Mouse (Mus musculus) heart, embryonic 15.5 days (tissue): Measurements from ENCODE around the gene Psme3. TPM values are rescaled to one million over a fixed set of nuclear protein-coding genes. Genes with fewer than 3 reads are reported as not detected.
"Not testable (repeated sequence)": the region's sequence is repeated elsewhere in the genome, so short reads cannot be mapped to it uniquely, and the experiment has no call there.

Experiments
- ATAC-seq: fragments of 200-750 bp; cut with Nextera tagmentation; replicated peaks from 2 replicates; pipeline ENCODE4 v1.8.0; 2017; ENCODE audit warnings: low read depth, moderate TSS enrichment; ENCODE audit not compliant: insufficient number of reproducible peaks, insufficient read depth, low FRiP score
- H3K27ac ChIP-seq: fragments of 300-500 bp; sonication (generic); 2 replicates; pipeline ENCODE4 v1.5.1; 2015; ENCODE audit warnings: mild to moderate bottlenecking, inconsistent platforms
- H3K27me3 ChIP-seq: fragments of 300-500 bp; sonication (generic); 2 replicates; pipeline ENCODE4 v1.6.1; 2015; ENCODE audit warnings: inconsistent platforms
- H3K36me3 ChIP-seq: fragments of 300-500 bp; sonication (generic); 2 replicates; pipeline ENCODE4 v1.6.1; 2015; ENCODE audit warnings: mild to moderate bottlenecking, inconsistent platforms
- H3K4me1 ChIP-seq: fragments of 300-500 bp; sonication (generic); replicated peaks from 2 replicates; pipeline ENCODE4 v1.6.1; 2015; ENCODE audit warnings: inconsistent platforms
- H3K4me2 ChIP-seq: fragments of 300-500 bp; sonication (generic); 2 replicates; pipeline ENCODE4 v1.6.1; 2015; ENCODE audit warnings: inconsistent platforms, mild to moderate bottlenecking, moderate library complexity
- H3K4me3 ChIP-seq: fragments of 300-500 bp; sonication (generic); 2 replicates; pipeline ENCODE4 v1.5.1; 2015; ENCODE audit warnings: mild to moderate bottlenecking, inconsistent platforms
- H3K9ac ChIP-seq: fragments of 300-500 bp; sonication (generic); 2 replicates; pipeline ENCODE4 v1.6.1; 2015; ENCODE audit warnings: mild to moderate bottlenecking, inconsistent platforms
- H3K9me3 ChIP-seq: fragments of 300-500 bp; sonication (generic); replicated peaks from 2 replicates; pipeline ENCODE4 v1.6.1; 2016; ENCODE audit warnings: inconsistent platforms
- WGBS: fragments of 180-500 bp; shearing (Covaris S2); methylation state at CpG from one replicate; pipeline ENCODE4 v1.1.7; 2015; ENCODE audit warnings: mixed read lengths; 5-methylcytosine and 5-hydroxymethylcytosine counted together
- polyA plus RNA-seq: library from polyadenylated mRNA; unstranded; fragments of >200 nt; fragmentation: Nextera tagmentation; extraction: Ambion mirVana; gene quantifications from 2 replicates; pipeline ENCODE4 v1.2.1, GENCODE M21; 2015

Psme3 gene
- polyA plus RNA-seq, 1 experiment from 2014 or later: 89.2 TPM

DNA sequence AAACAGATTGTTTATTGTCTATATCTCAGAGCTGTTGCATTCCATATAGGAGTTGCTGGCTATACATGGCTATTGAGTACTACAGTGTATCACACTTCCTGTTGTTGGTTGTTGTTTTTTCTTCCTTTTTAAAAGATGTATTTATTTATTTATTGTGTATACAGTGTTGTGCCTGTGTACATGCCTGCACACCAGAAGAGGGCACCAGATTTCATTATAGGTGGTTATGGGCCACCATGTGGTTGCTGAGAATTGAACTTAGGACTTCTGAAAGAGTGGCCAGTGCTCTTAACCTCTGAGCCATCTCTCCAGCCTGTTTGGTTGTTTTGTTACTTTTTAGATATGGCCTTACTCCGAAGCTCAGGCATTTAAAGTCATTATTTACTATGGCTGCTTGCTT is 1.4 kb upstream of the Psme3 start:
- Histone ChIP-seq H3K4me2 (no peak overlapping the region), H3K27ac (no peak overlapping the region), H3K27me3 (no peaks in the 10 kb centered on the region), H3K9ac (no peak overlapping the region), H3K4me3 (no peak overlapping the region), H3K36me3 (peaks cover 17% of the 10 kb centered on the region), H3K9me3 (no peaks in the 10 kb centered on the region), H3K4me1 (peaks cover 17% of the 10 kb centered on the region)
- no peak for ATAC-seq
- WGBS: 97% methylated on average over 1 of the region's 1 CpGs

DNA sequence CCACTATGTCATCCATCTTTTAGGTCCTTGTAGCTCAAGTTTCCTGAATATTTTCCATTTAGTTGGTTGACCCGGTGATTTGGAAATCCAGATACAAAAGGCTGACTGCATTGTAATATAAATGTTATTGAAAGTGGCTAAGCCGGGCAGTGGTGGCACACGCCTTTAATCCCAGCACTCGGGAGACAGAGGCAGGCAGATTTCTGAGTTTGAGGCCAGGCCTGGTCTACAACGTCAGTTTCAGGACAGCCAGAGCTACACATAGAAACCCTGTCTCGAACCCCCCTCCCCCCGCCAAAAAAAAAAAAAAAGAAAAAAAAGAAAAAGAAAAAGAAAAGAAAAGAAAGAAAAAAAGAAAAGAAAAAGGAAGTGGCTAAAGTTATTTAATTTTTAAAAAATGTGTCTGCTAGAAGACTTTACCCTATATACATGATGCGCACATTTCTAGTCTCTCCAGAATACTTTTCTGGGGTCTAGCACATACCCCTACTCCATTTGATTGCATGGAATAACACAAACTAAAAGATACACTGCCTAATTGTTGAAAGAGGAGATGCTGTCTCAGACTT is 847 bp upstream of the Psme3 start:
- peak overlapping the region; percentile 92 for H3K9ac ChIP-seq
- H3K4me1 ChIP-seq: peaks cover 17% of the 10 kb centered on the region
- peak overlapping the region; percentile 86 for H3K4me3 ChIP-seq
- peak overlapping the region; percentile 78 for H3K27ac ChIP-seq
- ATAC-seq: no peak
- H3K4me2 ChIP-seq: peak overlapping the region; percentile 96
- peaks cover 23% of the 10 kb centered on the region for H3K36me3 ChIP-seq
- no peaks in the 10 kb centered on the region for H3K9me3 ChIP-seq
- H3K27me3 ChIP-seq: no peaks in the 10 kb centered on the region
- 82% methylated on average over 8 of the region's 8 CpGs for WGBS

- peak; percentile 56 for ATAC-seq
- 0% methylated on average over 17 of the region's 17 CpGs for WGBS
Measured at GRCm38 (mm10) chr11:101316501-101316917, 496 bp downstream of the Psme3 start.

GRCm38 (mm10) chr11:101323609-101324008 is 7.6 kb downstream of the Psme3 start:
- Histone ChIP-seq H3K9me3 (no peaks in the 10 kb centered on the region), H3K9ac (no peak overlapping the region), H3K4me1 (peaks cover 6% of the 10 kb centered on the region), H3K4me3 (no peak overlapping the region), H3K36me3 (peaks cover 62% of the 10 kb centered on the region), H3K27me3 (no peaks in the 10 kb centered on the region), H3K4me2 (no peak overlapping the region), H3K27ac (no peak overlapping the region)
- ATAC-seq: 0 out of 2 replicates have a peak, but pooled peaks have one; percentile 19
- 9% methylated on average over 4 of the region's 4 CpGs for WGBS

More at GRCm38 (mm10) chr11:101316501-101316917, 496 bp downstream of the Psme3 start:
- Histone ChIP-seq H3K9ac (peak overlapping the region; percentile 92), H3K27ac (peak overlapping the region; percentile 78), H3K4me3 (peak overlapping the region; percentile 86), H3K27me3 (no peaks in the 10 kb centered on the region), H3K9me3 (no peaks in the 10 kb centered on the region), H3K36me3 (peaks cover 37% of the 10 kb centered on the region), H3K4me1 (peaks cover 17% of the 10 kb centered on the region), H3K4me2 (peak overlapping the region; percentile 96)

DNA sequence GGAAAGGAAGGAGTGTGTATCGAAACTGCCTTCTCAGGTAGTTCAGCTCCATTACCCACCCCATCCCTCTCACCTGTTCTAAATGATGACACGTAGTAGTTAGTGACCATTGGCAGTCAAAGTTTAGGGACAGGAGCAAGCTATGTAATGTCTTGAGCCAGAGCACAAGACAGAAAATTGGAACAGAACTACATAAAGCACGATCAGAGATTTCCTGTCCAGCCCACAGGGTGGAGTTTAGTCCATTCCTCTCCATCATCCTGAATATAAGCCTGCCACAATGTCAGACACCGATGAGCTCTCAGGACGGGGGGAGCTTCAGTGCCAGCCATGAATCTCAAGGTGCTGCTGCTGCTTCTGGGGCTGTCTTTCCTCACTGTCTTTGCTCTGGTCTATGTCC is 8.8 kb downstream of the Psme3 start, which contains the start of gene Aoc2:
Gene Aoc2, plus strand, starts transcription at position 301 of the 400 bp plus-strand sequence.
- Histone ChIP-seq H3K4me2 (no peak within 1 kb of the TSS), H3K9me3 (no peaks in the 10 kb centered on the region), H3K36me3 (peaks cover 52% of the 10 kb centered on the region), H3K4me3 (no peak within 1 kb of the TSS), H3K4me1 (peaks cover 13% of the 10 kb centered on the region), H3K9ac (no peak within 1 kb of the TSS), H3K27ac (no peak within 1 kb of the TSS), H3K27me3 (no peaks in the 10 kb centered on the region)
- ATAC-seq: no peak
- WGBS: 80% methylated on average over 5 of the region's 5 CpGs

DNA sequence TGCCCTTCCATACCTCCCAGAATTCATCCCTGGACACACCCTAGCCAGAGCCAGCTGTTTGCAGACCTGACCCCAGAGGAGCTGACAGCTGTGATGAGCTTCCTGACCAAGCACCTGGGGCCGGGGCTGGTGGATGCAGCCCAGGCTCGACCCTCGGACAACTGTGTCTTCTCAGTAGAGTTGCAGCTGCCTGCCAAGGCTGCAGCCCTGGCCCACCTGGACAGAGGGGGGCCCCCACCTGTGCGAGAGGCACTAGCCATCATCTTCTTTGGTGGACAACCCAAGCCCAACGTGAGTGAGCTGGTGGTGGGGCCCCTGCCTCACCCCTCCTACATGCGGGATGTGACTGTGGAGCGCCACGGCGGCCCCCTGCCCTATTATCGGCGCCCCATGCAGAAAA is 9.2 kb downstream of the Psme3 start:
- not testable (repeated sequence) for H3K4me2 ChIP-seq, H3K9ac ChIP-seq, H3K4me3 ChIP-seq, ATAC-seq, H3K9me3 ChIP-seq, H3K27me3 ChIP-seq, H3K27ac ChIP-seq
- 86% methylated on average over 11 of the region's 11 CpGs for WGBS
- Histone ChIP-seq H3K36me3 (peaks cover 48% of the 10 kb centered on the region), H3K4me1 (peaks cover 13% of the 10 kb centered on the region)

GRCm38 (mm10) chr11:101326147-101326546 is 10.1 kb downstream of the Psme3 start:
- H3K4me2 ChIP-seq: no peak overlapping the region
- no peaks in the 10 kb centered on the region for H3K27me3 ChIP-seq
- no peak overlapping the region for H3K27ac ChIP-seq
- H3K4me3 ChIP-seq: no peak overlapping the region
- 84% methylated on average over 11 of the region's 11 CpGs for WGBS
- H3K9ac ChIP-seq: no peak overlapping the region
- no peak for ATAC-seq
- peaks cover 13% of the 10 kb centered on the region for H3K4me1 ChIP-seq
- H3K9me3 ChIP-seq: no peaks in the 10 kb centered on the region
- H3K36me3 ChIP-seq: peaks cover 38% of the 10 kb centered on the region

- Histone ChIP-seq H3K27me3 (no peaks in the 10 kb centered on the region), H3K27ac (no peak overlapping the region), H3K4me1 (peaks cover 13% of the 10 kb centered on the region), H3K36me3 (peaks cover 27% of the 10 kb centered on the region), H3K9me3 (no peaks in the 10 kb centered on the region), H3K9ac (no peak overlapping the region), H3K4me2 (no peak overlapping the region), H3K4me3 (no peak overlapping the region)
- WGBS: 41% methylated on average over 3 of the region's 3 CpGs
- no peak for ATAC-seq
Measured at GRCm38 (mm10) chr11:101327311-101327710, 11.3 kb downstream of the Psme3 start.

DNA sequence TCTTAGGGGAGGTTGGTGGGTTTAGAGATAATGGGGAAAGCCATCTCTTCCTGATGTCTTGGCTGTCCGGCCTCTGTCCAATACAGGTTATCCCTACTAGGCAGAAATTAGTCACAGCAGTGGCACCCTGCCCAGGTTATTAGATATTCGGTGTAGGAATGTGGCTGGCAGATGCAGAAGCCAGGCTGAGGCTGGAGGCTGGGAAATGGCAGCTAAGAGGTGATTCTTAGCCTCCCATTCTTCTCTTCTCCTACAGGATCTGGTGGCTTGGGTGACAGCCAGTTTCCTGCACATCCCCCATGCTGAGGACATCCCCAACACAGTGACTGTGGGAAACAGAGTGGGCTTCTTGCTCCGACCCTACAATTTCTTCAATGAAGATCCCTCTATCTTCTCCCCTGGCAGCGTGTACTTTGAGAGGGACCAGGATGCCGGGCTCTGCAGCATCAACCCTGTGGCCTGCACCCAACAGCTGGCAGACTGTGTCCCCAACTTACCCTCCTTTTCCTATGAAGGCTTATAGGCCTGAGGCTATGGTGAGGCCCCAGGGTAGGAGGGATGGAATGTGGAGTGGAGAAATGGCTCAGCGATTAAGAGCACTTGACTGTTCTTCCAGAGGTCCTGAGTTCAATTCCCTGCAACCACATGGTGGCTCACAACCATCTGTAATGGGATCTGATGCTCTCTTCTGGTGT is 13.1 kb downstream of the Psme3 start:
- peak overlapping the region; percentile 56 for H3K27ac ChIP-seq
- no peak for ATAC-seq
- H3K4me1 ChIP-seq: peaks cover 13% of the 10 kb centered on the region
- no peak overlapping the region for H3K9ac ChIP-seq
- H3K27me3 ChIP-seq: no peaks in the 10 kb centered on the region
- peaks cover 14% of the 10 kb centered on the region for H3K36me3 ChIP-seq
- 54% methylated on average over 6 of the region's 6 CpGs for WGBS
- H3K4me3 ChIP-seq: no peak overlapping the region
- no peak overlapping the region for H3K4me2 ChIP-seq
- H3K9me3 ChIP-seq: no peaks in the 10 kb centered on the region

DNA sequence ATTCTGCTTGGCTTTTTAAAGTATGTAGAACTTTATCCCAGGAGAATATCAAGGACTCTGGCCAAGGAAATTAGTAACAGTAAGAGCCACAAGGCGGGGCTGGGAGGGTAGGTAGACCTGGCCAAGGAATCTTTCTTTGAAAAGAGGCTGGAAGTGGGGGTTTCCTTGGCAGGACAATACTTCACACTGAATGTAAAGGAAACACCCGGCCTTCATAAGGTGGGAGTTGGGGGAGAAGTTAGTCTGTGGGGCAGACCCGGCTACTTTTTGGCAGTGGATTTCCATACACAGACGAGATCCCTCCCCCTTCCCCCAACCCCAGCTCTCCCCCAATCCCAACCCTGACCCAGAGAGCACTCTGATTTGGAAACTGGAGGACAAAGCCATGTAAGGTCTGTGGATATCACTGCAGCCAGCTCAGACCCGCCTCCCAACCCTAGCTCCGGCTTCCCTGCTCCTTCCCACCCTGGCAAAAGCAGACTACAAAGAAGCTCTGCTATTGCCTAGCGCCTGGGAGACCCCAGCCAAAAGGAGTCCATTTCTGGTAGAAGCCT is 14.4 kb downstream of the Psme3 start, which contains the start of gene Aoc3:
Gene Aoc3, plus strand, starts transcription at position 235 of the 554 bp plus-strand sequence.
- WGBS: 44% methylated on average over 7 of the region's 7 CpGs
- Histone ChIP-seq H3K4me3 (peak within 1 kb of the TSS; percentile 25), H3K36me3 (peaks cover 3% of the 10 kb centered on the region; the same call in 1 of the 2 replicates), H3K4me2 (peak within 1 kb of the TSS; percentile 40), H3K9me3 (no peaks in the 10 kb centered on the region), H3K4me1 (peaks cover 15% of the 10 kb centered on the region), H3K27me3 (no peaks in the 10 kb centered on the region), H3K9ac (no peak within 1 kb of the TSS), H3K27ac (peak within 1 kb of the TSS; percentile 75)
- ATAC-seq: peak; percentile 68

GRCm38 (mm10) chr11:101330961-101331360 is 14.9 kb downstream of the Psme3 start:
- H3K9ac ChIP-seq, H3K27me3 ChIP-seq, ATAC-seq, H3K36me3 ChIP-seq, H3K9me3 ChIP-seq: not testable (repeated sequence)
- Histone ChIP-seq H3K4me1 (peaks cover 15% of the 10 kb centered on the region), H3K4me2 (peak overlapping the region; percentile 40), H3K4me3 (peak overlapping the region; percentile 25), H3K27ac (peak overlapping the region; percentile 75)
- 56% methylated on average over 6 of the region's 6 CpGs for WGBS
